Mouse (Mus musculus) small intestine, adult 10 weeks (tissue): ENCODE results near the gene Jkamp. TPM values are rescaled to one million over a fixed set of nuclear protein-coding genes. Genes with fewer than 3 reads are reported as not detected.

Source experiments
- polyA plus RNA-seq: library from polyadenylated mRNA; stranded (reverse); fragments of 350-450 nt; fragmentation: Illumina TruSeq; extraction: RNeasy Lipid Tissue Mini Kit (QIAGEN cat#74804); gene quantifications from one replicate; pipeline ENCODE4 v1.2.3, GENCODE M21; 2014; ENCODE audit warnings: low replicate concordance

The Jkamp gene
- 22.7 TPM for polyA plus RNA-seq

GRCm38 (mm10) chr12:72085329-72086165, at the start of gene Jkamp, which contains the start of gene L3hypdh:
Gene Jkamp (plus strand): TSS chr12:72085589.
Gene L3hypdh (minus strand): TSS chr12:72085439.

GRCm38 (mm10) chr12:72070327-72071269, 14.8 kb upstream of the Jkamp start, which contains the start of gene Gpr135:
Gene Gpr135 (minus strand): TSS chr12:72071125.

Other genes starting within 250 kb of the Jkamp start
- 0.74 TPM for gene Gpr135, start 14.5 kb upstream of the Jkamp start, polyA plus RNA-seq
- 2.3 TPM for gene L3hypdh, start 150 bp upstream of the Jkamp start, polyA plus RNA-seq
- not detected for gene Ccdc175, start 99.4 kb downstream of the Jkamp start, polyA plus RNA-seq